Mouse (Mus musculus) cerebellum, adult 9-10 months (tissue): ENCODE results near the gene Pgap3.

ENCODE experiments used
- DNase-seq: peaks from one replicate; pipeline ENCODE4 v3.0.0; 2022

Pgap3 gene

GRCm38 (mm10) chr11:98381651-98382050 lies 18.6 kb downstream of the Pgap3 start:
- DNase-seq: no peak

GRCm38 (mm10) chr11:98380106-98380505 lies 20.2 kb downstream of the Pgap3 start:
- DNase-seq: peak; percentile 83

GRCm38 (mm10) chr11:98379379-98379778 lies 20.9 kb downstream of the Pgap3 start:
- no peak for DNase-seq

- no peak for DNase-seq
Observed at GRCm38 (mm10) chr11:98377787-98378186, 22.5 kb downstream of the Pgap3 start.

GRCm38 (mm10) chr11:98376756-98377155 lies 23.5 kb downstream of the Pgap3 start:
- DNase-seq: no peak

GRCm38 (mm10) chr11:98374266-98374665 lies 26.0 kb downstream of the Pgap3 start:
- DNase-seq: no peak

GRCm38 (mm10) chr11:98373244-98373643 lies 27.0 kb downstream of the Pgap3 start:
- no peak for DNase-seq

GRCm38 (mm10) chr11:98372406-98372805 lies 27.9 kb downstream of the Pgap3 start:
- DNase-seq: peak; percentile 71

GRCm38 (mm10) chr11:98371556-98372240 lies 28.6 kb downstream of the Pgap3 start:
- DNase-seq: no peak

- no peak for DNase-seq
Observed at GRCm38 (mm10) chr11:98370588-98370987, 29.7 kb downstream of the Pgap3 start.

GRCm38 (mm10) chr11:98369337-98369736 lies 31.0 kb downstream of the Pgap3 start:
- peak; percentile 73 for DNase-seq

- DNase-seq: no peak
Observed at GRCm38 (mm10) chr11:98367863-98368186, 32.5 kb downstream of the Pgap3 start.

- no peak for DNase-seq
Observed at GRCm38 (mm10) chr11:98367171-98367862, 33.0 kb downstream of the Pgap3 start.

- no peak for DNase-seq
Observed at GRCm38 (mm10) chr11:98366290-98366689, 34.0 kb downstream of the Pgap3 start.

GRCm38 (mm10) chr11:98364410-98364809 lies 35.9 kb downstream of the Pgap3 start:
- no peak for DNase-seq

GRCm38 (mm10) chr11:98363817-98364216 lies 36.5 kb downstream of the Pgap3 start:
- no peak for DNase-seq

- no peak for DNase-seq
Observed at GRCm38 (mm10) chr11:98360866-98361521, 39.3 kb downstream of the Pgap3 start.

GRCm38 (mm10) chr11:98358161-98359083 lies 41.9 kb downstream of the Pgap3 start, which contains the start of gene Stard3:
Gene Stard3 (plus strand): TSS chr11:98358368.
- DNase-seq: peak; percentile 87

GRCm38 (mm10) chr11:98357396-98358160 lies 42.7 kb downstream of the Pgap3 start:
- DNase-seq: peak; percentile 65

- DNase-seq: no peak
Observed at GRCm38 (mm10) chr11:98356625-98357394, 43.5 kb downstream of the Pgap3 start.

GRCm38 (mm10) chr11:98355732-98356299 lies 44.5 kb downstream of the Pgap3 start:
- DNase-seq: peak; percentile 79
